Mouse (Mus musculus): Measurements from ENCODE around the gene Smug1.

DNA sequence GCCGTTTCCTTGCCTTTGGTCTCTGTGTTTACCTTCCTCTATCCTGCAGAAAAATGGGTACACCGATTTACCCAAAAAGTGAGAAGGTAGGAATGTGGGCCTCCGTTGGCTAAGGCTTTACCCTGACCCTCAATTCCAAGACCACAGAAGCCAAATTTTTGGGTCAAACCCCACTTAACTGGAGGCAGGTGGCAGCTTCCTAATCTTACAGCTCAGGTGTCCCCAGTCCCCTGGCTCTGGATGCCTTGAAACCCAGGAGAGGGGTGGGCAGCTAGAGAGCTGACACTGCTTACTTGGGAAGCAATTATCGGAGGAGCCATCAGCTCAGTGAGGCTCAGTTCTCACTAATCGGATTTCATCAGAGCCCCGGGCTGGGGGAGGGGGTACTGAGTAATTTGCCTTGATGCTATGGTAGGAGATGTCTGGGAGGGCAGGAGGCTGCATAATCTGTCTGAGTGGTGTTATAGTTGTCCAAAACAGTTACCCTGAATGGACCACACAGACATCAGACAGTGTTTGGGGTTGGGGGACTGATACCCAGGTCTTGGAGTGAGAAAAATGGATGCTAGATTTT is at the start of gene Smug1:
- TF ChIP-seq CTCF (IDR thresholded peaks at IDR 0.05; ENCODE audit: control insufficient read depth, insufficient read depth, low read length) (no peak), POLR2A (IDR thresholded peaks at IDR 0.05; ENCODE audit: borderline replicate concordance, control insufficient read depth, low read depth, low read length) (no peak)
